Mouse (Mus musculus): ENCODE results near the gene Pbp2. TPM values are rescaled to one million over a fixed set of nuclear protein-coding genes. Genes with fewer than 3 reads are reported as not detected.

Pbp2 gene
- polyA plus RNA-seq (2015; fragmentation: Nextera tagmentation; extraction: Ambion mirVana): 3.5 and 4.5 TPM in 2 replicates

DNA sequence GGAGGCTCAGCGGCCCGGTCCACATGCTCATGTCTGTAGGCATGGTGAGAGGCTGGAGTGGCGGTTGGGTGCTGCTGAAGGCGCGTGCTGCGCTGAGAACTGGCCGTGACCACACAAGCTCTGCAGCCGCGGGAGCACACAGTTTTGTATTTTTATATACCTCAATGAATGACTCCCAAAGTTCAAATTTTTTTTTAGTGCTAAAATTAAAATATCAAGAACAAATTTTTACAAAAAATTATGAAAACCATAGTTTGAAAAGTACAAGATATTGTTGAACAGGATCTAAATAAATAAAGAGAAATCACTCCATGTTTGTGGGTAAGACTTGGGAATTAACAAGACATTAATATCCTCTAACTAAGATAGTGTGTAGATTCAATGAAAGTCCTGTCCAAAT lies at the start of gene Pbp2:
Gene Pbp2, minus strand, starts transcription at position 101 of the 400 bp plus-strand sequence.
- ATAC-seq (ENCODE audit: low FRiP score, low TSS enrichment) (no peak), DNase-seq (ENCODE audit: low spot score) (no peak)
- Histone ChIP-seq H3K27me3 (ENCODE audit: control insufficient read depth, insufficient read depth, low read length) (no peaks in the 10 kb centered on the region), H3K27ac (replicated peaks) (no peak within 1 kb of the TSS), H3K36me3 (ENCODE audit: control insufficient read depth, insufficient read depth, low read length) (no peaks in the 10 kb centered on the region), H3K4me3 (ENCODE audit: low read depth, low read length) (no peak within 1 kb of the TSS), H3K9me3 (ENCODE audit: control insufficient read depth, low read length) (no peaks in the 10 kb centered on the region), H3K4me2 (replicated peaks; ENCODE audit: low read depth) (no peak within 1 kb of the TSS), H3K4me1 (replicated peaks; ENCODE audit: control insufficient read depth, insufficient read depth) (no peaks in the 10 kb centered on the region), H3K9ac (ENCODE audit: low read length) (no peak within 1 kb of the TSS)
- 95% methylated on average over 9 of the region's 9 CpGs for WGBS
- TF ChIP-seq CTCF (IDR thresholded peaks at IDR 0.05; ENCODE audit: low read depth) (no peak), EP300 (optimal IDR thresholded peaks at IDR 0.05) (no peak)

DNA sequence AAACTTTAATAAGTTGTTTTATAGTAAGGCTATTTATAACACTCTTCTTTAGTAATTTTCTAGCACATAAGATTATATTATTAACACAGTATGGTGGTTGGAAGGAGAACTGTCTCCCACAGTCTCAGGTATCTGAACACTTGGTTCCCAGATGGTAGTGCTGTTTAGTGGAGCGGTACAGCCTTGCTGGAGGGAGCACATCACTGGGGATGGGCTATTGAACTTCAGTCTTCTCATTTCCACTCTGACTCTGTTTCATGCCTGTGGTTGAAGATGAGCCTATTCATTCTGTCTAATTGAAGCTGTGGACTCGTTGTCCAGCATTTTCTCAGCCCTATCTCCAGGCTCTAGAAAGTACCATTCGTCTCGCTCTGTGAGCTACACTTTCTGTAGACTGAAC lies 44.7 kb upstream of the Pbp2 start:
- H3K9me3 ChIP-seq (ENCODE audit: control insufficient read depth, low read length): no peaks in the 10 kb centered on the region
- H3K4me2 ChIP-seq (replicated peaks; ENCODE audit: low read depth): no peak overlapping the region
- H3K9ac ChIP-seq (ENCODE audit: low read length): no peak overlapping the region
- no peak for DNase-seq (ENCODE audit: low spot score)
- no peak overlapping the region for H3K4me3 ChIP-seq (ENCODE audit: low read depth, low read length)
- H3K27me3 ChIP-seq (ENCODE audit: control insufficient read depth, insufficient read depth, low read length): no peaks in the 10 kb centered on the region
- 0 out of 2 replicates have a peak, but pooled peaks cover 2% of the 10 kb centered on the region for H3K4me1 ChIP-seq (replicated peaks; ENCODE audit: control insufficient read depth, insufficient read depth)
- no peak for TF ChIP-seq EP300 (optimal IDR thresholded peaks at IDR 0.05)
- no peak for TF ChIP-seq CTCF (IDR thresholded peaks at IDR 0.05; ENCODE audit: low read depth)
- WGBS: 90% methylated on average over 4 of the region's 4 CpGs
- ATAC-seq (ENCODE audit: low FRiP score, low TSS enrichment): no peak
- H3K36me3 ChIP-seq (ENCODE audit: control insufficient read depth, insufficient read depth, low read length): no peaks in the 10 kb centered on the region
- H3K27ac ChIP-seq (replicated peaks): no peak overlapping the region

DNA sequence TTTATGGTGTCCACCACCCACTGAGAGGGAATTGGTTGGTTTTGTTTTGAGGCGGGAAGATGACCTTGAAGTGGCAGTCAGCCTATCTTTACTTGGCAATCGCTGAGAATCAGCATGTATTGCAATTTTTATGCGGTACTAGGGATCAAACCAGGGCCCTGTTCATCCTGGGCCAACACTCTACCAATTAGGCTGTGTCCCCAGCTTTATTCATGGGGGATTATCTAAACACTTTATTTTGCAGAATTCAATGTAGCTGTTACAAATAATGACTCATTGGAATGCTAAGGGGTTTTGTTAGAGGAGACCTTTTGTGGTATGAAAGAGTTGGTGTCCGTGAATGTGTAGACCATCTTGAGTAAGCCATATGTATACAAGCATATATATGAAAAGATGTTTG lies 42.3 kb upstream of the Pbp2 start:
- ATAC-seq (ENCODE audit: low FRiP score, low TSS enrichment) (no peak), DNase-seq (ENCODE audit: low spot score) (no peak)
- no peaks in the 10 kb centered on the region for H3K9me3 ChIP-seq (ENCODE audit: control insufficient read depth, low read length)
- no peak overlapping the region for H3K4me3 ChIP-seq (ENCODE audit: low read depth, low read length)
- H3K4me1 ChIP-seq (replicated peaks; ENCODE audit: control insufficient read depth, insufficient read depth): 0 out of 2 replicates have a peak, but pooled peaks cover 2% of the 10 kb centered on the region
- H3K36me3 ChIP-seq (ENCODE audit: control insufficient read depth, insufficient read depth, low read length): no peaks in the 10 kb centered on the region
- H3K27me3 ChIP-seq (ENCODE audit: control insufficient read depth, insufficient read depth, low read length): no peaks in the 10 kb centered on the region
- no peak overlapping the region for H3K9ac ChIP-seq (ENCODE audit: low read length)
- H3K27ac ChIP-seq (replicated peaks): no peak overlapping the region
- WGBS: 76% methylated on average over 4 of the region's 4 CpGs
- H3K4me2 ChIP-seq (replicated peaks; ENCODE audit: low read depth): no peak overlapping the region
- TF ChIP-seq CTCF (IDR thresholded peaks at IDR 0.05; ENCODE audit: low read depth) (no peak), EP300 (optimal IDR thresholded peaks at IDR 0.05) (no peak)

- no peak overlapping the region for H3K9ac ChIP-seq (ENCODE audit: low read length)
- 0 out of 2 replicates have a peak, but pooled peaks cover 2% of the 10 kb centered on the region for H3K4me1 ChIP-seq (replicated peaks; ENCODE audit: control insufficient read depth, insufficient read depth)
- no peak overlapping the region for H3K4me2 ChIP-seq (replicated peaks; ENCODE audit: low read depth)
- H3K36me3 ChIP-seq (ENCODE audit: control insufficient read depth, insufficient read depth, low read length): no peaks in the 10 kb centered on the region
- no peak overlapping the region for H3K4me3 ChIP-seq (ENCODE audit: low read depth, low read length)
- ATAC-seq (ENCODE audit: low FRiP score, low TSS enrichment): no peak
- no peaks in the 10 kb centered on the region for H3K27me3 ChIP-seq (ENCODE audit: control insufficient read depth, insufficient read depth, low read length)
- no peak overlapping the region for H3K27ac ChIP-seq (replicated peaks)
- no peak for DNase-seq (ENCODE audit: low spot score)
- WGBS: 53% methylated on average over 8 of the region's 8 CpGs
- TF ChIP-seq EP300 (optimal IDR thresholded peaks at IDR 0.05) (no peak), CTCF (IDR thresholded peaks at IDR 0.05; ENCODE audit: low read depth) (no peak)
- H3K9me3 ChIP-seq (ENCODE audit: control insufficient read depth, low read length): no peaks in the 10 kb centered on the region
Measured at GRCm38 (mm10) chr6:135351638-135352302, 41.6 kb upstream of the Pbp2 start.

DNA sequence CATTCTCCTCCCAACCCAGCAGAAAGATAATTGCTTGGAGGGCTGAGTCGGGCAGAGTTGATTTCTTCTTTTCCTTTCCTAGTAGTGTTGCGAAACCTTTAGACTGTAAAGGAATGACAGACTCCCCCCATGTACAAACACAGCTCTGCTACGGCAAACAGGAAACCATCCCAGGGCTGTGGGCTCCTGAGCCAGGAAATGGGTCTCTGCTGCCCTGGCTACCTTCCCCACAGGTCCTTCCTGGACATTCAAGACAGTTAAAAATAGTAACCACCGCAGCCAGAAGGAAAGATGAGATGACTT lies 30.8 kb upstream of the Pbp2 start:
- ATAC-seq (ENCODE audit: low FRiP score, low TSS enrichment): no peak
- Histone ChIP-seq H3K4me3 (ENCODE audit: low read depth, low read length) (no peak overlapping the region), H3K9me3 (ENCODE audit: control insufficient read depth, low read length) (no peaks in the 10 kb centered on the region), H3K4me2 (replicated peaks; ENCODE audit: low read depth) (no peak overlapping the region), H3K27ac (replicated peaks) (peak overlapping the region; percentile 50; the same call in 1 of the 2 replicates), H3K9ac (ENCODE audit: low read length) (no peak overlapping the region), H3K4me1 (replicated peaks; ENCODE audit: control insufficient read depth, insufficient read depth) (no peaks in the 10 kb centered on the region), H3K27me3 (ENCODE audit: control insufficient read depth, insufficient read depth, low read length) (no peaks in the 10 kb centered on the region), H3K36me3 (ENCODE audit: control insufficient read depth, insufficient read depth, low read length) (no peaks in the 10 kb centered on the region)
- DNase-seq (ENCODE audit: low spot score): no peak
- TF ChIP-seq EP300 (optimal IDR thresholded peaks at IDR 0.05): no peak
- WGBS: 32% methylated on average over 4 of the region's 4 CpGs

- no peaks in the 10 kb centered on the region for H3K27me3 ChIP-seq (ENCODE audit: control insufficient read depth, insufficient read depth, low read length)
- H3K36me3 ChIP-seq (ENCODE audit: control insufficient read depth, insufficient read depth, low read length): no peaks in the 10 kb centered on the region
- no peak overlapping the region for H3K4me2 ChIP-seq (replicated peaks; ENCODE audit: low read depth)
- no peaks in the 10 kb centered on the region for H3K4me1 ChIP-seq (replicated peaks; ENCODE audit: control insufficient read depth, insufficient read depth)
- no peak overlapping the region for H3K4me3 ChIP-seq (ENCODE audit: low read depth, low read length)
- H3K9me3 ChIP-seq (ENCODE audit: control insufficient read depth, low read length): no peaks in the 10 kb centered on the region
- TF ChIP-seq EP300 (optimal IDR thresholded peaks at IDR 0.05): no peak
- no peak for TF ChIP-seq CTCF (IDR thresholded peaks at IDR 0.05; ENCODE audit: low read depth)
- H3K27ac ChIP-seq (replicated peaks): peak overlapping the region; percentile 50
- ATAC-seq (ENCODE audit: low FRiP score, low TSS enrichment): no peak
- no peak for DNase-seq (ENCODE audit: low spot score)
- WGBS: 61% methylated on average over 9 of the region's 9 CpGs
- H3K9ac ChIP-seq (ENCODE audit: low read length): no peak overlapping the region
Measured at GRCm38 (mm10) chr6:135340355-135341075, 30.3 kb upstream of the Pbp2 start.
